Mouse (Mus musculus): Measurements from ENCODE around the gene Spaar. TPM values are rescaled to one million over a fixed set of nuclear protein-coding genes. Genes with fewer than 3 reads are reported as not detected.
"Not testable (repeated sequence)": the region's sequence is repeated elsewhere in the genome, so short reads cannot be mapped to it uniquely, and the experiment has no call there.

The Spaar gene
- total RNA-seq, 2 experiments from 2014 or later = 0.38 to 0.53 TPM

GRCm38 (mm10) chr4:43772304-43772703 lies 42.5 kb downstream of the Spaar start:
- DNase-seq (ENCODE audit: low spot score in 2 of 2) = no peak

GRCm38 (mm10) chr4:43795296-43795695 lies 65.5 kb downstream of the Spaar start:
- DNase-seq (ENCODE audit: low spot score in 2 of 2) = no peak

GRCm38 (mm10) chr4:43795844-43796243 lies 66.0 kb downstream of the Spaar start:
- not testable (repeated sequence) for DNase-seq (ENCODE audit: low spot score in 2 of 2)

GRCm38 (mm10) chr4:43798936-43799335 lies 69.1 kb downstream of the Spaar start:
- DNase-seq (ENCODE audit: low spot score in 2 of 2) = no peak

Other genes with a start within 250 kb of the Spaar start
- gene Sit1, start 246.3 kb upstream of the Spaar start, total RNA-seq (2021) = not detected
- gene Ccdc107, start 237.1 kb upstream of the Spaar start, total RNA-seq (2021) = 10 to 100 TPM; 26.0 to 28.3 TPM
- gene Arhgef39, start 230.3 kb upstream of the Spaar start, total RNA-seq (2021) = 1 to 10 TPM in 1 of 2 experiments, under 1 TPM in 1; 0.74 to 1.2 TPM
- not detected for gene Car9, start 223.1 kb upstream of the Spaar start, total RNA-seq (2021)
- 1 to 10 TPM; 6.2 to 8.1 TPM for gene Tpm2, start 206.3 kb upstream of the Spaar start, total RNA-seq (2021)
- 10 to 100 TPM; 74.0 TPM for gene Creb3, start 167.7 kb upstream of the Spaar start, total RNA-seq (2021)
- gene Tln1, start 167.3 kb upstream of the Spaar start, total RNA-seq (2021) = 10 to 100 TPM; 46.0 to 52.1 TPM
- gene Rgp1, start 151.3 kb upstream of the Spaar start, total RNA-seq (2021) = 10 to 100 TPM; 44.5 to 55.8 TPM
- 10 to 100 TPM; 56.1 to 60.6 TPM for gene Gba2, start 151.2 kb upstream of the Spaar start, total RNA-seq (2021)
- not detected for gene Msmp, start 145.5 kb upstream of the Spaar start, total RNA-seq (2021)
- 10 to 100 TPM; 46.9 to 50.0 TPM for gene Npr2, start 98.1 kb upstream of the Spaar start, total RNA-seq (2021)
- gene Spag8, start 76.4 kb upstream of the Spaar start, total RNA-seq (2021) = 1 to 10 TPM in 1 of 2 experiments, under 1 TPM in 1; 0.98 to 2.3 TPM
- gene Hint2, start 73.6 kb upstream of the Spaar start, total RNA-seq (2021) = 10 to 100 TPM; 33.1 to 37.8 TPM
- gene Tmem8b, start 61.1 kb upstream of the Spaar start, total RNA-seq (2021) = 10 to 100 TPM; 55.8 to 57.6 TPM
- gene Fam221b, start 60.9 kb upstream of the Spaar start, total RNA-seq (2021) = 1 to 10 TPM; 1.2 TPM
- not detected for gene Olfr70, start 29.2 kb upstream of the Spaar start, total RNA-seq (2021)
- not detected for gene Olfr71, start 19.8 kb upstream of the Spaar start, total RNA-seq (2021)
- gene Hrct1, start 2.8 kb upstream of the Spaar start, total RNA-seq (2021) = 1 to 10 TPM in 1 of 2 experiments, under 1 TPM in 1; 0.52 to 1.5 TPM
- gene Olfr159, start 41.0 kb downstream of the Spaar start, total RNA-seq (2021) = not detected
- not detected for gene Olfr156, start 93.9 kb downstream of the Spaar start, total RNA-seq (2021)
- not detected for gene Olfr157, start 110.2 kb downstream of the Spaar start, total RNA-seq (2021)
- gene Olfr155, start 121.5 kb downstream of the Spaar start, total RNA-seq (2021) = not detected
- gene Reck, start 145.5 kb downstream of the Spaar start, total RNA-seq (2021) = 1 to 10 TPM; 5.9 to 6.5 TPM
- gene Glipr2, start 227.4 kb downstream of the Spaar start, total RNA-seq (2021) = 1 to 10 TPM; 1.6 to 1.7 TPM

Data from layer of hippocampus, postnatal 14 days (tissue).